Mouse (Mus musculus): Measurements from ENCODE around the gene Arhgap30. TPM values are rescaled to one million over a fixed set of nuclear protein-coding genes. Genes with fewer than 3 reads are reported as not detected.

Gene Arhgap30
- total RNA-seq, 2 experiments from 2014 or later = 3.2 to 4.7 TPM

GRCm38 (mm10) chr1:171424638-171425037 is 35.9 kb downstream of the Arhgap30 start:
- DNase-seq (ENCODE audit: low spot score in 2 of 2) = no peak

- DNase-seq (ENCODE audit: low spot score in 2 of 2) = peak in 1 of 2 experiments; percentile 38
Measured at GRCm38 (mm10) chr1:171425126-171425525, 36.4 kb downstream of the Arhgap30 start.

GRCm38 (mm10) chr1:171432158-171432557 is 43.4 kb downstream of the Arhgap30 start:
- no peak for DNase-seq (ENCODE audit: low spot score in 2 of 2)

GRCm38 (mm10) chr1:171435288-171435814 is 46.6 kb downstream of the Arhgap30 start:
- DNase-seq (ENCODE audit: low spot score in 2 of 2) = no peak

- DNase-seq (ENCODE audit: low spot score in 2 of 2) = no peak
Measured at GRCm38 (mm10) chr1:171435974-171436373, 47.2 kb downstream of the Arhgap30 start.

- peak; percentile 49 to 68 for DNase-seq (ENCODE audit: low spot score in 2 of 2)
Measured at GRCm38 (mm10) chr1:171437264-171438013, 48.7 kb downstream of the Arhgap30 start, which contains the start of gene F11r. Gene F11r (plus strand): TSS chr1:171437535.

GRCm38 (mm10) chr1:171438014-171438670 is 49.4 kb downstream of the Arhgap30 start:
- DNase-seq (ENCODE audit: low spot score in 2 of 2) = no peak

- DNase-seq (ENCODE audit: low spot score in 2 of 2) = no peak
Measured at GRCm38 (mm10) chr1:171439072-171439471, 50.3 kb downstream of the Arhgap30 start.

- peak in 1 of 2 experiments; percentile 30 for DNase-seq (ENCODE audit: low spot score in 2 of 2)
Measured at GRCm38 (mm10) chr1:171440025-171440725, 51.4 kb downstream of the Arhgap30 start.

- DNase-seq (ENCODE audit: low spot score in 2 of 2) = no peak
Measured at GRCm38 (mm10) chr1:171441466-171442412, 53.0 kb downstream of the Arhgap30 start.

- DNase-seq (ENCODE audit: low spot score in 2 of 2) = no peak
Measured at GRCm38 (mm10) chr1:171442413-171442760, 53.6 kb downstream of the Arhgap30 start.

GRCm38 (mm10) chr1:171445050-171445449 is 56.3 kb downstream of the Arhgap30 start:
- DNase-seq (ENCODE audit: low spot score in 2 of 2) = no peak

GRCm38 (mm10) chr1:171446854-171447253 is 58.1 kb downstream of the Arhgap30 start:
- no peak for DNase-seq (ENCODE audit: low spot score in 2 of 2)

GRCm38 (mm10) chr1:171447692-171448091 is 58.9 kb downstream of the Arhgap30 start:
- no peak for DNase-seq (ENCODE audit: low spot score in 2 of 2)

GRCm38 (mm10) chr1:171450062-171450461 is 61.3 kb downstream of the Arhgap30 start:
- no peak for DNase-seq (ENCODE audit: low spot score in 2 of 2)

- no peak for DNase-seq (ENCODE audit: low spot score in 2 of 2)
Measured at GRCm38 (mm10) chr1:171451001-171451400, 62.2 kb downstream of the Arhgap30 start.

- no peak for DNase-seq (ENCODE audit: low spot score in 2 of 2)
Measured at GRCm38 (mm10) chr1:171452522-171452921, 63.8 kb downstream of the Arhgap30 start.

- no peak for DNase-seq (ENCODE audit: low spot score in 2 of 2)
Measured at GRCm38 (mm10) chr1:171452923-171453322, 64.2 kb downstream of the Arhgap30 start.

GRCm38 (mm10) chr1:171454926-171455325 is 66.2 kb downstream of the Arhgap30 start:
- DNase-seq (ENCODE audit: low spot score in 2 of 2) = no peak

- DNase-seq (ENCODE audit: low spot score in 2 of 2) = no peak
Measured at GRCm38 (mm10) chr1:171457568-171457967, 68.8 kb downstream of the Arhgap30 start.

- DNase-seq (ENCODE audit: low spot score in 2 of 2) = no peak
Measured at GRCm38 (mm10) chr1:171459791-171460190, 71.0 kb downstream of the Arhgap30 start.

All from adrenal gland, postnatal 4 days (tissue).